Mouse (Mus musculus) embryo, embryonic 11 days (tissue): Measurements from ENCODE around the gene Upp2.

Source experiments
- DNase-seq: peaks from one replicate; pipeline ENCODE4 v3.0.0-alpha.2; 2015

Gene Upp2

GRCm38 (mm10) chr2:58625681-58626080, 58.6 kb downstream of the Upp2 start:
- peak; percentile 3 for DNase-seq

GRCm38 (mm10) chr2:58626136-58626769, 59.2 kb downstream of the Upp2 start:
- peak; percentile 46 for DNase-seq

- no peak for DNase-seq
Observed at GRCm38 (mm10) chr2:58627981-58628380, 60.9 kb downstream of the Upp2 start.

- no peak for DNase-seq
Observed at GRCm38 (mm10) chr2:58628993-58629392, 61.9 kb downstream of the Upp2 start.

- no peak for DNase-seq
Observed at GRCm38 (mm10) chr2:58629440-58629839, 62.3 kb downstream of the Upp2 start.

- DNase-seq: no peak
Observed at GRCm38 (mm10) chr2:58633791-58634190, 66.7 kb downstream of the Upp2 start.

- DNase-seq: no peak
Observed at GRCm38 (mm10) chr2:58641761-58642555, 74.9 kb downstream of the Upp2 start.

GRCm38 (mm10) chr2:58645667-58646066, 78.6 kb downstream of the Upp2 start:
- no peak for DNase-seq

GRCm38 (mm10) chr2:58655169-58655568, 88.1 kb downstream of the Upp2 start:
- DNase-seq: no peak

GRCm38 (mm10) chr2:58656959-58657358, 89.9 kb downstream of the Upp2 start:
- DNase-seq: no peak

GRCm38 (mm10) chr2:58657855-58658254, 90.8 kb downstream of the Upp2 start:
- DNase-seq: no peak

GRCm38 (mm10) chr2:58660591-58660990, 93.5 kb downstream of the Upp2 start:
- no peak for DNase-seq

GRCm38 (mm10) chr2:58661116-58661515, 94.0 kb downstream of the Upp2 start:
- no peak for DNase-seq

- DNase-seq: no peak
Observed at GRCm38 (mm10) chr2:58662661-58663060, 95.6 kb downstream of the Upp2 start.

GRCm38 (mm10) chr2:58663404-58664120, 96.5 kb downstream of the Upp2 start:
- no peak for DNase-seq

- DNase-seq: peak; percentile 77
Observed at GRCm38 (mm10) chr2:58665081-58665814, 98.2 kb downstream of the Upp2 start.

- no peak for DNase-seq
Observed at GRCm38 (mm10) chr2:58667298-58667697, 100.2 kb downstream of the Upp2 start.

GRCm38 (mm10) chr2:58667991-58668390, 100.9 kb downstream of the Upp2 start:
- peak; percentile 78 for DNase-seq

- no peak for DNase-seq
Observed at GRCm38 (mm10) chr2:58669114-58669513, 102.0 kb downstream of the Upp2 start.

GRCm38 (mm10) chr2:58672520-58672919, 105.4 kb downstream of the Upp2 start:
- no peak for DNase-seq

GRCm38 (mm10) chr2:58679968-58680367, 112.9 kb downstream of the Upp2 start:
- no peak for DNase-seq

- peak; percentile 63 for DNase-seq
Observed at GRCm38 (mm10) chr2:58680794-58681193, 113.7 kb downstream of the Upp2 start.

GRCm38 (mm10) chr2:58681394-58681793, 114.3 kb downstream of the Upp2 start:
- DNase-seq: no peak
